Mouse (Mus musculus): ENCODE results near the gene Tsen54.

Gene Tsen54

DNA sequence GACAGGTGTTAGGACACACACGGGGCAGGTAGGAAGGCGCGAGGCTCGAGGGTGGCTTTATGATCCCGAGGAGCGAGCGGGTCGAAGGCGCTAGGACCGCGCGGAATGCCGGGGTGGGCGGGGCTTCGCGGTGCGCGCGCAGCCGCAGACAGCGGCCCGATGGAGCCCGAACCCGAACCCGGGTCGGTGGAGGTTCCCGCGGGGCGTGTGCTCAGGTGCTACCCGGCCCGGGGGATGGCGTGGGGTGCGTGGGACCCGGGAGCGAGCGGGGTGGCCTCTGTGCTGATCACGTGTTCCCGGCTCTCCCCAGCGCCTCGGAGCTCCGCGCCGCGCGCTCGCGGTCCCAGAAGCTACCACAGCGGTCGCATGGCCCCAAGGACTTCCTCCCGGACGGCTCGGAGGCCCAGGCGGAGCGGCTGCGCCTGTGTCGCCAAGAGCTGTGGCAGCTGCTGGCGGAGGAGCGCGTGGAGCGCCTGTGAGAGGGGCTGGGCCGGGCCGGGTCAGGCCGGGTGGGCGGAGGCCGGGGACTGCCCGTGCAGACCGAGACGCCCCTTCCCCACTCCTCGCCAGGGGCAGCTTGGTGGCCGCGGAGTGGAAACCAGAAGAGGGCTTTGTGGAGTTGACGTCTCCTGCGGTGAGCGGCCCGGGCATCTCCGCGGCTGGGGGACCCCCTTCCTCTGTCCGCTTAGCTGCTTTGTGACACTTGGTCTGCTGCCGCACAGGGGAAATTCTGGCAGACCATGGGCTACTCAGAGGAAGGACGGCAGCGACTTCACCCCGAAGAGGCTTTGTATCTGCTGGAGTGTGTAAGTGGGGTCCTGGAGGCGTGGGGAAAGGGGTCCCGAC, at the start of gene Tsen54:
Tsen54 (plus strand) TSS at position 120 of the 846 bp plus-strand sequence.
- DNase-seq (ENCODE audit: low spot score in 2 of 2): peak; percentile 87 to 91

- DNase-seq (ENCODE audit: low spot score in 2 of 2): peak; percentile 96 to 97
Measured at GRCm38 (mm10) chr11:115765103-115765606, 49.4 kb upstream of the Tsen54 start, which contains the start of gene Tmem94. TSS of gene Tmem94 (plus strand) at chr11:115765433.

GRCm38 (mm10) chr11:115765607-115766141, 48.9 kb upstream of the Tsen54 start:
- peak; percentile 74 for DNase-seq (ENCODE audit: low spot score in 2 of 2)

- DNase-seq (ENCODE audit: low spot score in 2 of 2): no peak
Measured at GRCm38 (mm10) chr11:115766356-115766943, 48.1 kb upstream of the Tsen54 start.

GRCm38 (mm10) chr11:115766981-115767380, 47.5 kb upstream of the Tsen54 start:
- DNase-seq (ENCODE audit: low spot score in 2 of 2): no peak

- DNase-seq (ENCODE audit: low spot score in 2 of 2): no peak
Measured at GRCm38 (mm10) chr11:115768896-115769295, 45.6 kb upstream of the Tsen54 start.

DNA sequence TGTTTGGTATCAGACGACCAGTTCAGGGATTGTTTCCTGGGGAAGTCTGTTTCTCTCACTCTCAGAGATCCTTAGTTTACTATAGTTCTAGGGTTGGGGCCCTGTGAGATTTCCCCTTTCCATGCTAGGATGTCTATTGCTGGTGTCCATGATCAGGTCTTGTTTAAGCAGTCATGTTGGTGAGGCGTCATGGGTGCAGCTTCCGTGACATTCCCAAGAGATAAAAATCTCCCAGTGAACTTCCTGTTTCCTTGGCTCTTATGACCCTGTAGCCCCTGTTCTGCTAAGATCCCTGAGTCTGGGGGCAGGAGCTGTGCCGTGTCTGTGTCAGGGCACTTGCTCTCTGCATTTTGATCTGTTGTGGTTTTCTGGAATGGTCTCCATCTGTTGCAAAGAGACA, 39.9 kb upstream of the Tsen54 start:
- DNase-seq (ENCODE audit: low spot score in 2 of 2): no peak

DNA sequence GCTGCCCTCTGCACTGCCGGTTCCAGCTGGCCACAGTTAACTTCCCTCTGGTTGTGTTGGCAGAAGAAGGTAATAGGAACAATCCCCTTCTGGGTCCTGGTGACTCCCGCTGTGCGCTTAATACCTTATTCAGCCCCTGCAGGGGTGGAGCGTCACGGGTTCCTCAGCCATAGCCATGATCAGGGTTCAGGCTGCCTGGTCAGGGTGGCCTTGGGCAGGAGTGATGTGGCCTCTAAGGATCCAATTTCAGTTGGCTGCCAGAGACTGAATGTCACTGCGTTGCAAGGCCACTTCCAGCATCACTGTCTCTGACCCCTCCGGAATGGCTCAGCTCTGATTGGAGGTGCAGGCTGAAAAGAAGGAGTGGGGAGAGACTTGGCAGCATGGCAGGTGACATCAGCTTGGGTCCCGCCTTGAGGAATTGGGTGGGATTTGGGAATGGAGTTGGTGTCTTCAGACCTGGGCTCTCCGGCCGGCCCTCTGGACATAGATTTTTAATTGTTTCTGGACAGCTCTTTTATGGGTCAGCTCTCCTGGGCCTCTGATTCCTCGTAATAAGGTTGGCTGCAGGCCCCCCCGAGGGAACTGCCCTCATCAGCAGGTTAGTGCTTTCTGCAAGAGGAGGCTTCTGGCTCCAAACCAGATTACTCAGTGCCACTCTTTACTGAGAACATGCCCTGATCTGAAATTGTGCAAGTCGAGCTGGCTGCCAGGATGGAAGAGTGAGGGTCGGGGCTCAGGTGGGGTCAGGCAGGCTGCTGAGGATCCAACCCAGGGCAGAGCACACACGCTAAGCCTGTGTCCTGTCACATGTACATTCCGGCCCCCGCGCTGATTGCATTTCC, 38.5 kb upstream of the Tsen54 start:
- peak; percentile 23 to 32 for DNase-seq (ENCODE audit: low spot score in 2 of 2)

DNA sequence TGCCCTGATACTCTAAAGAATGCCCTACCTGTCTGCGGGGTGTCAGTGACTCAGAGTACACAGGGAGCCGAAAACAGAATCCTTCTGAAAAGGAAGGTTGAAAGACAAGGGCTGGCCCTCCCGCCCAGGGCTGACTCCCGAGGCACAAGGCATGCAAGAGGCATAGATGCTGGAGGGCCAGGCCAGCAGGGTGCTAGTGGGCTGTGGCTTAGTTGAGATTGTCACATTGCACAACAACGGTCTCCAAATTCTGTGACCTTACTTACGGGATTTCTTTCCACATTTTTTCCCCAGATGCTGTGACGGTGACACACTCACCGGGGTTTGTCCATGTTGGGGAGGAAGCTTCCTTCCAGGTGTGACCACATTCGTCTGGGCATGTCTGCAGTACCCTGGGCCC, 37.6 kb upstream of the Tsen54 start:
- DNase-seq (ENCODE audit: low spot score in 2 of 2): no peak

GRCm38 (mm10) chr11:115777487-115778335, 36.8 kb upstream of the Tsen54 start:
- DNase-seq (ENCODE audit: low spot score in 2 of 2): peak in 1 of 2 experiments; percentile 22

DNA sequence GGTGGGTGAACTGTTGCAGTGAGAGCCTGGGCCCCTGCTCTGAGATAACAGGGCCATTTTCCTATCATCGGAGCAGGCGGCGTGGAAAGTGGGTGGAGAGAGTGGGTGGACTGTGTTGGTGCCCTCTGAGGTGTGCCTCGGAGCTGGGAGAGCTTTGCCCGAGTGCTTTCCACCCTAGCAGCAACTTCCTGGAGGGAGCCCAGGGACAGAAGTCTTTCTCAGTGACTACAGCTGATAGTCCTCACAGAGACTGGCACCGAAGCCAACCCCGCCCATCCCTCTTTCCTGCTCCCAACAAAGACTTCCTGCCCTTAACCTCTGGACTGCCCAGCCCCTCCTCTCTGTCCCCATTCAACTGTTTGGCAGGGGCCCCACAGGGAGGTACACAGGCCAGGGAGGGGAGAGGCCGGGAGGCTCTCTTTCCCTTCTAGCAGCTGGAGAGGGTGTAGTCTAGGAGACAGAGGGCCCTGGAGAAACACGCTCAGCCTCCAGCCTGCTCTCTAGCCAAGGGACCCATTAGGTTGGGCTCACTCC, 35.4 kb upstream of the Tsen54 start:
- DNase-seq (ENCODE audit: low spot score in 2 of 2): peak; percentile 71 to 77

DNA sequence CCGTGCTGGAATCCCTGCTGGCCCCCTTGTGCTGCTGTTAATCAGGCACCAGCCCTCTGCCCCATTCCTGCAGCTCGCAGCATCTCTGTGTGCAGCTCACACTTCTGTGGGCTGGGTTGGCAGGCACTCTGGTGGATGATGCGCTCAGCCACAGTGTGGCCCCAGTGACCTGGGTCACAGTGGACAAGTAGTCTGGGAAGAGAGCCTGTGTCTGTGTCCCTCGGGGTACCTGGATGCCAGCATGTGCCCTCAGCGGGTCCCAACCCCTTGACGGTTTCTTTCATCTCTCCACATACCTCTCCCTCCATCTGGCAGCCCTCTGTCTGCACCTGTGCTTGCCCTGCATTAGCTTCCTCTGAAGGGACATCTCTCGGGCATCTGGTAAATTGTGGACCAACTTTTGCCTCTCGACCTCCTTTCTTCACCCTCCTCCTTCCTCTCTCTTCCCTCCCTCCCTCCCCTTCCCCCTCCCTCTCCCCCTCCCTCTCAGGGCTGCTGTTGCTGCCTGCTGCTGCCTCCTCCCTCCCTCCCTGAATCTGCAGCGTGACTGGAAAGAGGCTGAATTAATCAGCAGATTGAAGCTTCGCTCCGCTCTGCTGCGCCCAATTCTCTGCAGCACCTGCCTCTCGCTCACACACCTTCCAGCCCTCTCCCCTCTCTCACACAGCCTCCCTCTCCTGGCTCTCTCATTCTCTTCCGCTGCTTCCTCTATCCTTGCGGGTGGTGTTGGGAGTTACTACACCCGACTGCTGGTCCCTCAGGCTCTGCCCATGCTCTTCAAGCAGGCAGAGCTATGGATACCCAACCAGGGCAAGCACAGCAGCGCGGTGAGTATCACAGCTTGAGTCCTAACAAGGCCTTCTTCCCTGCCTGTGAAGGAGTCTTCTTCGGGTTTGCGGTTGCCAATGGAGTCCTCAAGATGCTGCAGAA, 34.1 kb upstream of the Tsen54 start:
- DNase-seq (ENCODE audit: low spot score in 2 of 2): peak; percentile 72 to 83

DNA sequence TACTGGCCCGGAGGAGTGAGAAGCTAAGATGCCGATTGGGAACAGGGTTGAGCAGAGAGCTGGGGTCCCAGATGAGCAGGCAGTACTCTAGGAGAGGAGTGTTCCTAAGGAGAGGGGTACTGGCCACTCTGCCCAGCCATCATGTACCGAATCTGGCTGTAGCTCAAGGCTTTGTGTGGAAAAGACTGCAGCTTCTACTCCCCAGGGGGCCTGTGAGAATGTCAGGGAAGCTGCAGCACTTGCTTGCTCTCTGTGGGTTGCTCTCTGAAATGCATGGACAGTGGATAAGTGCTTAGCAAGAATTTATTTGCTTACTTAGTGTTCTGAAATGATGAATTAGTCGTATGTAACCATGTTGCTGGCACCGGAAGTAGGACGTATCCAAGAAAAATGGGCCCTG, 28.1 kb upstream of the Tsen54 start:
- no peak for DNase-seq (ENCODE audit: low spot score in 2 of 2)

DNA sequence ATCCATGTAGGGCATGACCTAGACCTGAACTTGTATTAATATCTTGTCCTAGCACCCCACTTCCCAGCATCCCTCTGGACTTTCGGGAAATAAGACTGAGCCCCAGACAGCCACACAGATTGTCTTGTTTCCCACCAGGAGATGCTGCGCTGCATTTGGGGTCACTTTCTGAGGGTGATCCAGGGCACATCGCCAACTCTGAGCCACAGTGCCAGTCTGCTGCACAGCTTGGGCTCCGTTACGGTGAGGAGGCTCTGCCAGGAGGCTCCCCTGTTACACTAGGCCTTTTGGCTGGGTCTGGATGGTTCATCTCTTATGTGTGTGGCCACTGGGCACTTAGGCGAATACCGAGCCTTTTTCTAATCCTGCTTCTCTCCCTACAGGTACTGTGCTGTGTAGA, 24.7 kb upstream of the Tsen54 start:
- DNase-seq (ENCODE audit: low spot score in 2 of 2): peak in 1 of 2 experiments; percentile 42

- no peak for DNase-seq (ENCODE audit: low spot score in 2 of 2)
Measured at GRCm38 (mm10) chr11:115791919-115792318, 22.6 kb upstream of the Tsen54 start.

DNA sequence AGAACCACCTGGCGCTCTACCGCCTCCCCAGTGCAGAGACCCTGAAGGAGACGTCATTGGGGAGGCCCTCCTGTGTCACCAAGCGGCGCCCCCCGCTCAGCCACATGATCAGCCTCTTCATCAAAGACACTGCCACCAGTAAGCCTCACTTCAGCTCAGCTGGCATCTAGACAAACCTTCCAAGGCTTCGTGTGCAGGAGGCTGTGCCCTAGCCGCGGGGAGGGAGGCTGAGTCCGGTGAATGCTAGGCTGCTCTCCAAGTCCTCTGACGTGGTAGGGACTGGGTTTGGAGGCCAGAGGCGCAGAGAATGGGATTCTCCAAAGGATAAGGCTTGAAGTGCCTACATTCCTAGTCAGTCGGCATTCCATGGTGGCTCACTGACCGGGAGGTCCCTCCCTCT, 22.2 kb upstream of the Tsen54 start:
- no peak for DNase-seq (ENCODE audit: low spot score in 2 of 2)

GRCm38 (mm10) chr11:115796898-115797297, 17.6 kb upstream of the Tsen54 start:
- DNase-seq (ENCODE audit: low spot score in 2 of 2): no peak

DNA sequence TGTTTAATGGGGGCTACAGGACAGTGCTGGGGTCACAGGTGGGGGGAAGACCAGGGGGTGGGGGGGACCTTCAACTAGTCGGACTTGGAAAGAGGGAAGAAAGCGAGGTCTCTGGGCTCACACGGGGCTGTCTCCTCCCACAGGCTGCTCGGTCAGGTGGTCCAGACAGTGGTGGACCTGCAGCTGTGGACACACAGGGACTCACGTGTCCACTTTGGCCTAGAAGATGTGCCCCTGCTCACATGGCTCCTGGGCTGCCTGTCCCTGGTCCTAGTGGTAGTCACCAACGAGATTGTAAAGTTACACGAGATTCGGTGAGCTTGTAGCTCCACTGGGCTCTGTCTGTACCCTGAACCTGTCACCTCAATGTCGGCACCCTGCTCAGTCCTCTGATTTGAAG, 16.9 kb upstream of the Tsen54 start:
- DNase-seq (ENCODE audit: low spot score in 2 of 2): no peak

- DNase-seq (ENCODE audit: low spot score in 2 of 2): no peak
Measured at GRCm38 (mm10) chr11:115800981-115801380, 13.5 kb upstream of the Tsen54 start.

Data from right cerebral cortex, postnatal 10 days (tissue).